Mouse (Mus musculus): ENCODE results near the gene Men1.
"Not testable (repeated sequence)": the region's sequence is repeated elsewhere in the genome, so short reads cannot be mapped to it uniquely, and the experiment has no call there.

The Men1 gene

GRCm38 (mm10) chr19:6334673-6335457 is at the start of gene Men1:
Men1 (plus strand) TSS chr19:6334979.
- peak; percentile 98 for DNase-seq (ENCODE audit: low read depth, low spot score)

GRCm38 (mm10) chr19:6285226-6285625 is 49.6 kb upstream of the Men1 start:
- no peak for DNase-seq (ENCODE audit: low read depth, low spot score)

- DNase-seq (ENCODE audit: low read depth, low spot score) = no peak
Observed at GRCm38 (mm10) chr19:6285632-6286433, 48.9 kb upstream of the Men1 start.

- no peak for DNase-seq (ENCODE audit: low read depth, low spot score)
Observed at GRCm38 (mm10) chr19:6286434-6287401, 48.1 kb upstream of the Men1 start.

- DNase-seq (ENCODE audit: low read depth, low spot score) = no peak
Observed at GRCm38 (mm10) chr19:6288236-6288894, 46.4 kb upstream of the Men1 start.

GRCm38 (mm10) chr19:6289696-6290238 is 45.0 kb upstream of the Men1 start:
- DNase-seq (ENCODE audit: low read depth, low spot score) = no peak

- not testable (repeated sequence) for DNase-seq (ENCODE audit: low read depth, low spot score)
Observed at GRCm38 (mm10) chr19:6290720-6291116, 44.1 kb upstream of the Men1 start.

GRCm38 (mm10) chr19:6291117-6291781 is 43.5 kb upstream of the Men1 start:
- DNase-seq (ENCODE audit: low read depth, low spot score) = no peak

GRCm38 (mm10) chr19:6292262-6292661 is 42.5 kb upstream of the Men1 start:
- DNase-seq (ENCODE audit: low read depth, low spot score) = no peak

- DNase-seq (ENCODE audit: low read depth, low spot score) = no peak
Observed at GRCm38 (mm10) chr19:6294301-6294700, 40.5 kb upstream of the Men1 start.

GRCm38 (mm10) chr19:6296551-6297210 is 38.1 kb upstream of the Men1 start:
- DNase-seq (ENCODE audit: low read depth, low spot score) = no peak

- no peak for DNase-seq (ENCODE audit: low read depth, low spot score)
Observed at GRCm38 (mm10) chr19:6297641-6298040, 37.1 kb upstream of the Men1 start.

GRCm38 (mm10) chr19:6299003-6299402 is 35.8 kb upstream of the Men1 start:
- DNase-seq (ENCODE audit: low read depth, low spot score) = no peak

GRCm38 (mm10) chr19:6299450-6300267 is 35.1 kb upstream of the Men1 start:
- DNase-seq (ENCODE audit: low read depth, low spot score) = no peak

GRCm38 (mm10) chr19:6300402-6300841 is 34.4 kb upstream of the Men1 start:
- no peak for DNase-seq (ENCODE audit: low read depth, low spot score)

- no peak for DNase-seq (ENCODE audit: low read depth, low spot score)
Observed at GRCm38 (mm10) chr19:6302114-6302513, 32.7 kb upstream of the Men1 start.

GRCm38 (mm10) chr19:6302522-6302921 is 32.3 kb upstream of the Men1 start:
- DNase-seq (ENCODE audit: low read depth, low spot score) = no peak

GRCm38 (mm10) chr19:6303831-6304230 is 30.9 kb upstream of the Men1 start:
- no peak for DNase-seq (ENCODE audit: low read depth, low spot score)

Data from brain, embryonic 18.5 days (tissue).